Mouse (Mus musculus): ENCODE measurements around the gene St7l. TPM values are rescaled to one million over a fixed set of nuclear protein-coding genes. Genes with fewer than 3 reads are reported as not detected.

The St7l gene
- polyA plus RNA-seq, 1 experiment from 2014 or later = 43.8 TPM

- 36% methylated on average over 3 of the region's 3 CpGs for WGBS
- no peak for ATAC-seq (ENCODE audit: low FRiP score)
- DNase-seq (ENCODE audit: low spot score) = no peak
Measured at GRCm38 (mm10) chr3:104914986-104915385, 51.2 kb downstream of the St7l start.

GRCm38 (mm10) chr3:104929385-104929784, 65.6 kb downstream of the St7l start:
- Histone ChIP-seq H3K27ac (ENCODE audit: low read depth, low read length) (no peak overlapping the region), H3K4me2 (replicated peaks; ENCODE audit: low read depth, low read length) (no peak overlapping the region), H3K4me1 (replicated peaks; ENCODE audit: control insufficient read depth, insufficient read depth, low read length) (no peaks in the 10 kb centered on the region), H3K36me3 (ENCODE audit: control insufficient read depth, insufficient read depth, low read length) (0 out of 2 replicates have a peak, but pooled peaks cover 3% of the 10 kb centered on the region), H3K27me3 (ENCODE audit: control insufficient read depth, insufficient read depth, low read length) (no peaks in the 10 kb centered on the region), H3K9me3 (ENCODE audit: control insufficient read depth, low read length) (no peaks in the 10 kb centered on the region), H3K4me3 (ENCODE audit: low read depth, low read length) (no peak overlapping the region), H3K9ac (ENCODE audit: low read depth, low read length) (no peak overlapping the region)
- DNase-seq (ENCODE audit: low spot score) (no peak), ATAC-seq (ENCODE audit: low FRiP score) (no peak)
- whole genome bisulfite sequencing = 94% methylated on average over 6 of the region's 6 CpGs

More at GRCm38 (mm10) chr3:104914986-104915385, 51.2 kb downstream of the St7l start:
- H3K4me3 ChIP-seq (ENCODE audit: low read depth, low read length) = no peak overlapping the region
- no peak overlapping the region for H3K4me2 ChIP-seq (replicated peaks; ENCODE audit: low read depth, low read length)
- H3K9ac ChIP-seq (ENCODE audit: low read depth, low read length) = no peak overlapping the region
- no peak overlapping the region for H3K27ac ChIP-seq (ENCODE audit: low read depth, low read length)
- no peaks in the 10 kb centered on the region for H3K9me3 ChIP-seq (ENCODE audit: control insufficient read depth, low read length)
- H3K4me1 ChIP-seq (replicated peaks; ENCODE audit: control insufficient read depth, insufficient read depth, low read length) = no peaks in the 10 kb centered on the region
- H3K27me3 ChIP-seq (ENCODE audit: control insufficient read depth, insufficient read depth, low read length) = no peaks in the 10 kb centered on the region
- no peaks in the 10 kb centered on the region for H3K36me3 ChIP-seq (ENCODE audit: control insufficient read depth, insufficient read depth, low read length)

- Histone ChIP-seq H3K36me3 (ENCODE audit: control insufficient read depth, insufficient read depth, low read length) (no peaks in the 10 kb centered on the region), H3K27ac (ENCODE audit: low read depth, low read length) (no peak overlapping the region), H3K4me2 (replicated peaks; ENCODE audit: low read depth, low read length) (no peak overlapping the region), H3K4me1 (replicated peaks; ENCODE audit: control insufficient read depth, insufficient read depth, low read length) (no peaks in the 10 kb centered on the region), H3K9me3 (ENCODE audit: control insufficient read depth, low read length) (no peaks in the 10 kb centered on the region), H3K27me3 (ENCODE audit: control insufficient read depth, insufficient read depth, low read length) (no peaks in the 10 kb centered on the region), H3K9ac (ENCODE audit: low read depth, low read length) (no peak overlapping the region), H3K4me3 (ENCODE audit: low read depth, low read length) (no peak overlapping the region)
- WGBS = 95% methylated on average over 2 of the region's 2 CpGs
- no peak for DNase-seq (ENCODE audit: low spot score)
- ATAC-seq (ENCODE audit: low FRiP score) = no peak
Measured at GRCm38 (mm10) chr3:104937728-104938305, 74.0 kb downstream of the St7l start.

DNA sequence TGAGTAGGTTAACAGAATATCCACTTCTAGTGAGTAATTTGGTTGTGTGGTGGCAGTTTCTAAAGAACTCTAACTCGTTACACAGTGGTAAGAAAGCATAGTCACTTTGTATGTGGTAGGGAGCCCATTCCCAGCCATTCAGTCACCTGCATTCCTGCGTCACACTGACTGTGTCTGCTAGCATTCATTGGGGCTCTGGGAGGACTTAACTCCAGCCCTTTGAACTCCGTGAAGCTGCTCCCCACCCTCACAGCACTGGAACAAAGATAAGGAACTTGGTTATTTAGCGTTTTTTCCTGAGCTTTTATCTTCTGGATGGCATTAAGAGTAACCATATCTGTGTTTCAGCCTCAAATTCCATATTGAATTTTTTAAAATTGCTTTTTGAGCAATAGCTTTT, 74.5 kb downstream of the St7l start:
- H3K9ac ChIP-seq (ENCODE audit: low read depth, low read length) = no peak overlapping the region
- H3K36me3 ChIP-seq (ENCODE audit: control insufficient read depth, insufficient read depth, low read length) = no peaks in the 10 kb centered on the region
- no peaks in the 10 kb centered on the region for H3K9me3 ChIP-seq (ENCODE audit: control insufficient read depth, low read length)
- no peaks in the 10 kb centered on the region for H3K27me3 ChIP-seq (ENCODE audit: control insufficient read depth, insufficient read depth, low read length)
- H3K4me1 ChIP-seq (replicated peaks; ENCODE audit: control insufficient read depth, insufficient read depth, low read length) = no peaks in the 10 kb centered on the region
- no peak overlapping the region for H3K4me3 ChIP-seq (ENCODE audit: low read depth, low read length)
- ATAC-seq (ENCODE audit: low FRiP score) (no peak), DNase-seq (ENCODE audit: low spot score) (no peak)
- WGBS = 47% methylated on average over 4 of the region's 4 CpGs
- no peak overlapping the region for H3K27ac ChIP-seq (ENCODE audit: low read depth, low read length)
- H3K4me2 ChIP-seq (replicated peaks; ENCODE audit: low read depth, low read length) = no peak overlapping the region

DNA sequence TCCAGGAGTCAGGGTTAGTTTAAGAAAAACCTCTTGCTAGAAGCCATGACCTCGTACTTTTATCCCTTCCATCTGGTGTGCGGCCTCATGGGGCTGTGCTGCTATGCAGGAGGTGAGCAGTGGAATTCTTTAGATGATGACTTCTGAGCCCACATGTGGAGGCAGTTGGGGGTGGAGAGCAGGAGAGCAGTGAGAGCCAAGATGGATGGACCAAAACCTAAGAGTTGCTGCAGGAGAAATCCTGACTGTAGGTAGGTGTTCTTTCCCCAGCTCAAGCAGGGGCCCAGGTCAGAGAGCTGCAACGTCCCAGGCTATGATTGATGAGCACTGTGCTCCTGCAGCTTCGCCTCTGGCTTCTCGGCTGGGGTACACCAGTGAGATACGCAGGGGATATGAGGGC, 76.9 kb downstream of the St7l start:
- Histone ChIP-seq H3K4me3 (ENCODE audit: low read depth, low read length) (no peak overlapping the region), H3K4me2 (replicated peaks; ENCODE audit: low read depth, low read length) (no peak overlapping the region), H3K4me1 (replicated peaks; ENCODE audit: control insufficient read depth, insufficient read depth, low read length) (no peaks in the 10 kb centered on the region), H3K9ac (ENCODE audit: low read depth, low read length) (no peak overlapping the region), H3K9me3 (ENCODE audit: control insufficient read depth, low read length) (no peaks in the 10 kb centered on the region), H3K36me3 (ENCODE audit: control insufficient read depth, insufficient read depth, low read length) (no peaks in the 10 kb centered on the region), H3K27me3 (ENCODE audit: control insufficient read depth, insufficient read depth, low read length) (no peaks in the 10 kb centered on the region), H3K27ac (ENCODE audit: low read depth, low read length) (no peak overlapping the region)
- ATAC-seq (ENCODE audit: low FRiP score) (no peak), DNase-seq (ENCODE audit: low spot score) (no peak)
- WGBS = 42% methylated on average over 6 of the region's 6 CpGs

DNA sequence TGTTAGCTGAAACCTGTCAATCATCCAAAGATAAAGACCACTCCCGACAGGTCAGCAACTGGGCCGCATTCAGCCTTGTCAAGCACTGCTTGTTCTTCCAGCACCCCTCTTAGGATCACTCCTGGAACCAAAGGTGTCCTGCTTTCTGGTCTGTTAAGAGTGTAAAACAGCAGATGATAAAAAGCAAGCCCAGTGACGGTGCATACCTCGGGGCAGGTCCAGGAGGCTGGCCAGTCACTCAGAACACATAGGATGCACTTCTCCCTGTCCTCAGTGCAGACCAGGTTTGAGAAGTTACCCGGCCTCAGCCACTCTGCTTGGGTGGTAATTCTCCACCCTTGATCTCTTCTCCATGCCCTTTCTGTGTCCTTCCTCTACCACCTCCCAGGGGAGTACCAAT, 78.9 kb downstream of the St7l start:
- H3K4me2 ChIP-seq (replicated peaks; ENCODE audit: low read depth, low read length) = no peak overlapping the region
- H3K4me1 ChIP-seq (replicated peaks; ENCODE audit: control insufficient read depth, insufficient read depth, low read length) = no peaks in the 10 kb centered on the region
- DNase-seq (ENCODE audit: low spot score) (no peak), ATAC-seq (ENCODE audit: low FRiP score) (no peak)
- WGBS = 62% methylated on average over 5 of the region's 5 CpGs
- no peak overlapping the region for H3K27ac ChIP-seq (ENCODE audit: low read depth, low read length)
- no peaks in the 10 kb centered on the region for H3K9me3 ChIP-seq (ENCODE audit: control insufficient read depth, low read length)
- H3K4me3 ChIP-seq (ENCODE audit: low read depth, low read length) = no peak overlapping the region
- no peak overlapping the region for H3K9ac ChIP-seq (ENCODE audit: low read depth, low read length)
- H3K27me3 ChIP-seq (ENCODE audit: control insufficient read depth, insufficient read depth, low read length) = no peaks in the 10 kb centered on the region
- H3K36me3 ChIP-seq (ENCODE audit: control insufficient read depth, insufficient read depth, low read length) = no peaks in the 10 kb centered on the region

DNA sequence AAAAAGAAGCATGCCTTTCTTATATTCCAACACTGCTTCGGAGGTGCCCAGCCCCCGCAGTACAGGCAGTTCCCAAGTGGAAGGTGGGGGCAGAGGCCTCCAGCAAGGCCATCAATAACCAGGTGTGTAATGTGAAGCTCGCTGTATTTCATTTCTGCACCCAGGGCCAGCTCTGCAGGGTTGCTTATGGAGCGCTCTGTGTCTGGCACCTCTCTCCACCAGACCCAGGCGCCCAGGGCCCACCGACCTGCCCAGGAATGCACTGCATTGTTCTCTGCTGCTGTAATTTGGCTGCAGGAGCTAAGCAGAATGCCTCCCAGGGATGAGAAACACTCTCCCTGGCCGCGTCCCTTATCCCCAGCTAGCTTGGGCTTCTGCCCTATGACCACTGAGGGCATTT, 79.5 kb downstream of the St7l start:
- H3K27me3 ChIP-seq (ENCODE audit: control insufficient read depth, insufficient read depth, low read length) = no peaks in the 10 kb centered on the region
- no peak overlapping the region for H3K4me3 ChIP-seq (ENCODE audit: low read depth, low read length)
- H3K9me3 ChIP-seq (ENCODE audit: control insufficient read depth, low read length) = no peaks in the 10 kb centered on the region
- H3K27ac ChIP-seq (ENCODE audit: low read depth, low read length) = no peak overlapping the region
- no peak overlapping the region for H3K9ac ChIP-seq (ENCODE audit: low read depth, low read length)
- WGBS = 43% methylated on average over 8 of the region's 8 CpGs
- H3K4me1 ChIP-seq (replicated peaks; ENCODE audit: control insufficient read depth, insufficient read depth, low read length) = no peaks in the 10 kb centered on the region
- DNase-seq (ENCODE audit: low spot score) = no peak
- no peaks in the 10 kb centered on the region for H3K36me3 ChIP-seq (ENCODE audit: control insufficient read depth, insufficient read depth, low read length)
- no peak overlapping the region for H3K4me2 ChIP-seq (replicated peaks; ENCODE audit: low read depth, low read length)
- no peak for ATAC-seq (ENCODE audit: low FRiP score)

GRCm38 (mm10) chr3:104944894-104945293, 81.1 kb downstream of the St7l start:
- no peak overlapping the region for H3K4me3 ChIP-seq (ENCODE audit: low read depth, low read length)
- DNase-seq (ENCODE audit: low spot score) = no peak
- no peaks in the 10 kb centered on the region for H3K27me3 ChIP-seq (ENCODE audit: control insufficient read depth, insufficient read depth, low read length)
- H3K9ac ChIP-seq (ENCODE audit: low read depth, low read length) = no peak overlapping the region
- WGBS = 88% methylated on average over 9 of the region's 9 CpGs
- no peak for ATAC-seq (ENCODE audit: low FRiP score)
- H3K4me2 ChIP-seq (replicated peaks; ENCODE audit: low read depth, low read length) = no peak overlapping the region
- no peak overlapping the region for H3K27ac ChIP-seq (ENCODE audit: low read depth, low read length)
- no peaks in the 10 kb centered on the region for H3K9me3 ChIP-seq (ENCODE audit: control insufficient read depth, low read length)
- H3K4me1 ChIP-seq (replicated peaks; ENCODE audit: control insufficient read depth, insufficient read depth, low read length) = no peaks in the 10 kb centered on the region
- no peaks in the 10 kb centered on the region for H3K36me3 ChIP-seq (ENCODE audit: control insufficient read depth, insufficient read depth, low read length)

- Histone ChIP-seq H3K4me1 (replicated peaks; ENCODE audit: control insufficient read depth, insufficient read depth, low read length) (no peaks in the 10 kb centered on the region), H3K36me3 (ENCODE audit: control insufficient read depth, insufficient read depth, low read length) (no peaks in the 10 kb centered on the region), H3K4me3 (ENCODE audit: low read depth, low read length) (no peak overlapping the region), H3K9ac (ENCODE audit: low read depth, low read length) (no peak overlapping the region), H3K27ac (ENCODE audit: low read depth, low read length) (no peak overlapping the region), H3K9me3 (ENCODE audit: control insufficient read depth, low read length) (no peaks in the 10 kb centered on the region), H3K4me2 (replicated peaks; ENCODE audit: low read depth, low read length) (no peak overlapping the region), H3K27me3 (ENCODE audit: control insufficient read depth, insufficient read depth, low read length) (no peaks in the 10 kb centered on the region)
- ATAC-seq (ENCODE audit: low FRiP score) (no peak), DNase-seq (ENCODE audit: low spot score) (no peak)
- WGBS = 96% methylated on average over 12 of the region's 12 CpGs
Measured at GRCm38 (mm10) chr3:104950926-104951325, 87.1 kb downstream of the St7l start.

Data from hindbrain, embryonic 11.5 days (tissue).